Mouse (Mus musculus) CD8-positive naive resting alpha-beta T cell, adult 2 months (primary cell): ENCODE results near the gene Rwdd2b.

Experiments
- DNase-seq, 2 experiments: peaks; one replicate each; pipeline ENCODE4 v3.0.0; 2022; ENCODE audit warnings: low read depth in 2 of 2, low spot score in 2 of 2

Rwdd2b gene

GRCm38 (mm10) chr16:87427516-87427915 lies 12.9 kb downstream of the Rwdd2b start:
- no peak for DNase-seq

DNA sequence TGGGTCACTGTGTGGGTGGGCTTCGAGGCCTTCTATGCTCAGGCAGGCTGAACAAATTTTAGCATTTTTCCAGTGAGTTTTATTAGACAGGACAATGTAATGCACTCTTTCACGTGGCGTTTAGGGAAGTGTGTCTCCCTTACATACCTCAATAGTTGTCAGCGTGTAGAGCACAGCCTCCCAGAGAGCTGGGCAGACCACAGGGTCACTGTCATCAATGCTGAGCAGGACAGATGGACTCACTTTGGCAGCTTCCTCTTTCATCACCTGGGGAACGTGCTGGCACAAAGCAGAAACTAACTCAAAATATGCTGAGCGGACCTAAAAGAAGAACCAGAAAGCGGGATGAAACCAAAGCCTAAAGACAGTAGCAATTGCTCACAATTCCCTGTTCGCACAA lies 19.7 kb downstream of the Rwdd2b start:
- DNase-seq, result no peak

DNA sequence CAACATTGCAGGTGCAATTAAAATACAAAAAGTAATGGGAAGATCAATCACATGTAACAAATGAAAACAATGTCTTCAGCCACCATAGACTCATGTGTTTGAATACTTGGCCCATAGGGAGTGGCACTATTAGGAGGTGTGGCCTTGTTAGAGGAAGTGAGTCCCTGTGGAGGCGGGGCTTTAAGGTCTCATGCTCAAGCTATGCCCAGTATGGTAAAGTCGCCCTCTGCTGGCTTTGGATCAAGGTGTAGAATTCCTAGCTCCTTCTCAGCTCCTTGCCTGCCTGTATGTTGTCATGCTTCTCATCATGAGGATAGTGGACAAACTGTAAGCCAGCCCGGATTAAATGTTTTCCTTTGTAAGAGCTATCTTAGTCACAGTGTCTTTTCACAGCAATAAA lies 35.4 kb downstream of the Rwdd2b start:
- DNase-seq, result no peak

- peak; percentile 18 to 32 for DNase-seq
These were observed 46.4 kb downstream of the Rwdd2b start for GRCm38 (mm10) chr16:87393813-87394548.

DNA sequence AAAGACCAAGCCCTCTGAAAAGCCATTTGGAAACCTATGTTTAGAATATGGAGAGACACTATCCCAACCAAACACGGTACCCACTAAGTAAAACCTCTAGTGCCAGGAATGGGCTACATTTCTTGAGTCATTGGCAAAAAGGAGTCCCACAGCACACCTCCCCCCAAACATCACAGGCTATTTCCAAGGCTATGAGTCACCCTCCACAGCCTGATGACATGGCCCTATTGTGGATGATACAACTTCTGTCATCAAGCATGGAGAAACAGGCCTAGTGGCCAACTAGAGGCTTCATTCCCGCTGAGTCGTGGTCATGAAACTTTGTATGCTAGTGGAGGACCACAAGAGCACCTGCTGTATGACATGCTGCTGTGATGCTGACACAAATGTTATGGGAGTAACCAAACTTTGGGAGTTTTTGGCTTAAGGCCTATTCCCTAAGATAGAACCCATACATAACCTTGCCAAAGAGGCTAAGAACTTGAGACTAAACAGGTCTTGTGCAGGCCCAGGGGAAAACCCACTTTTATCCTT lies 52.9 kb downstream of the Rwdd2b start:
- DNase-seq, result no peak

DNA sequence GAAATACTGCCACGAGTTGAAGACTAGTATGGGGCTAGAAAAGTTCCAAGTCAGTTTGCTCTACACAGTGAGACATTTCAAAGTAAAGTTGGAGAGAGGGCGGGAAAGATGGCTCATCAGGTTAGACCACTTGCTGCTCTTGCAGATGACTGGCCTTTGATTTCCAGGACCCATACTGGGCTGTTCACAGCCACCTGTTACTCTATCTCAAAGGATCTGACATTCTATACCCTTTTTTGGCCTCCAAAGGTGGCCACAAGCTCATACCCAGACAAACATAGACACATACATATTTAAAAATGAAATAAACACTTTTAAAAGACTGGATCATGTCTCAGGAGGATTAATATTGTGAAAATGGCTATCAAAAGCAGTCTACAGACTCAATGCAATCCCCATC lies 56.0 kb downstream of the Rwdd2b start:
- no peak for DNase-seq
